Mouse (Mus musculus) olfactory bulb, adult 2 months (tissue): ENCODE measurements at regions not wholly inside any gene's neighbourhood (a gene's known extent, or its start where the extent isn't known, plus 50 kb on each side); places are given as distances from the start of the nearest gene placed in this dataset.

Experiments used
- CTCF ChIP-seq: fragments of 200-500 bp; IDR thresholded peaks from 2 replicates; pipeline ENCODE4 v1.5.1; 2012; ENCODE audit warnings: low read depth, mild to moderate bottlenecking, low read length, moderate library complexity; ENCODE audit not compliant: insufficient read depth
- POLR2A ChIP-seq: fragments of 200-500 bp; IDR thresholded peaks from 2 replicates; pipeline ENCODE4 v1.6.1; 2012; ENCODE audit warnings: mild to moderate bottlenecking, low read depth, low read length, moderate library complexity; ENCODE audit not compliant: insufficient read depth

DNA sequence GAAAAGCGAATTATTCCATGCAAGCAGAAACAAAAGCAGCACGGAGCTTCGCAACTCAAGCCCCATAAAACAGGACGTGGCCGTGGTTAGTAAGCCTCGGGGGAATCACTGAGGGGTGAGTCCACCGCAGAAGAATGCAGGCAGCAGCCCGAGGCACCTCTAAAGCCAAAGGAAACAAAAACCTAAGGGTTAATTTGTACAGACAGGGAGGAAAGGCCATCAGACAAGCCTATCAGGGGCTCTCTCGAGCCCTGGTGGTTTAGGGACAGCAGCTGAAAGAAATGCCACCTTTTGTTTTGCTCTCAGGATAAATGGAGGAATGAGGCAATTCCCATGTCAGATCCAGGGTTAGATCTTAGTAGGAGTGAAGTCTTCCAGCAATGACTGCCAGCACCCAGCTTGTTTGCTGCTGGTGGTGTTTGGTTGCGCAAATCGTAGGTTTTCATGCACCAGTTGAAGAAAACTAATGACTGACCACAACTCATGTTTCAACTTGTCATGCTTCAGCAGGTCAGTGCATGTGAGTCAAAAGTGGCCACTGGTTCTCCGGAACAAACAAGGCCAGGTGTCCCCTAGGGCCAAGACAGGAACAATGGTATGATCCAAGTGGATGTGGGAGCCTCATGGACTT, 173.9 kb upstream of the Dapk1 start:
- no peak for TF ChIP-seq CTCF
- no peak for TF ChIP-seq POLR2A
